Mouse (Mus musculus) ES-Bruce4 (cell line): ENCODE results near the gene Slc35b3.

Experiments used
- CTCF ChIP-seq: IDR thresholded peaks from one replicate; pipeline ENCODE4 v1.8.1; 2011; ENCODE audit warnings: low read depth, low read length
- EP300 ChIP-seq: IDR thresholded peaks from 2 replicates; pipeline ENCODE4 v1.6.1; 2011; ENCODE audit warnings: low read depth, low read length; ENCODE audit not compliant: insufficient read depth
- POLR2A ChIP-seq: IDR thresholded peaks from one replicate; pipeline ENCODE4 v1.8.1; 2011; ENCODE audit warnings: low read length; ENCODE audit not compliant: insufficient read depth

DNA sequence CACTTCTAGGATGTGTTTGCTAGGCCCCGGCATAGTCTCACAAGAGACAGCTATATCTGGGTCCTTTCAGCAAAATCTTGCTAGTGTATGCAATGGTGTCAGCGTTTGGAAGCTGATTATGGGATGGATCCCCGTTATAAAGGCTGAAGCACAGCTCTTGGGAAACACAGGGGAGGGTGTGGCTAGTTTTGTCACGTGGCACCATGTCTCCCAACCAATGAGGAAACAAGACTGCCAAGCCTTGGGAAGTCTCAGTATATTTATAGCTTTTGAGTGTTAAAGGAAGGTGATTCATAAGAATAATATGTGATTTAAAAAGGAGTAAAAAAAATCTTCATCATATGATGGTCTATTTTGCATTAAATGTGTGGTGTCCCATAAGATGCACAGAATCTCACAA, 49.6 kb upstream of the Slc35b3 start:
- TF ChIP-seq EP300 (no peak), CTCF (no peak), POLR2A (no peak)
